Mouse (Mus musculus): ENCODE results near the gene Wasf3. TPM values are rescaled to one million over a fixed set of nuclear protein-coding genes. Genes with fewer than 3 reads are reported as not detected.

Gene Wasf3
- polyA plus RNA-seq, 1 experiment = 33.1 TPM

- Histone ChIP-seq H3K9ac (ENCODE audit: low read depth, poor library complexity, severe bottlenecking) (no peak overlapping the region), H3K4me3 (ENCODE audit: low read depth, low read length) (no peak overlapping the region), H3K4me1 (ENCODE audit: control insufficient read depth, insufficient read depth, low read length) (peaks cover 5% of the 10 kb centered on the region), H3K27me3 (ENCODE audit: control insufficient read depth, insufficient read depth, low read length, poor library complexity, severe bottlenecking) (no peaks in the 10 kb centered on the region), H3K27ac (ENCODE audit: insufficient read depth, low read length) (no peak overlapping the region), H3K9me3 (replicated peaks; ENCODE audit: control insufficient read depth, insufficient read depth, low read length, poor library complexity, severe bottlenecking) (peaks cover 3% of the 10 kb centered on the region; the same call in 1 of the 2 replicates), H3K36me3 (ENCODE audit: control insufficient read depth, insufficient read depth, low read length, poor library complexity, severe bottlenecking) (no peaks in the 10 kb centered on the region)
- TF ChIP-seq CTCF (IDR thresholded peaks at IDR 0.05; ENCODE audit: low read depth, low read length) = no peak
- TF ChIP-seq POLR2A (IDR thresholded peaks at IDR 0.05; ENCODE audit: insufficient read depth, low read length) = no peak
- no peak for TF ChIP-seq EP300 (IDR thresholded peaks at IDR 0.05; ENCODE audit: insufficient read depth, low read depth, low read length)
These were observed 17.5 kb downstream of the Wasf3 start for GRCm38 (mm10) chr5:146402311-146402710.

GRCm38 (mm10) chr5:146403923-146404322 lies 19.1 kb downstream of the Wasf3 start:
- H3K4me1 ChIP-seq (ENCODE audit: control insufficient read depth, insufficient read depth, low read length) = peaks cover 14% of the 10 kb centered on the region
- H3K27me3 ChIP-seq (ENCODE audit: control insufficient read depth, insufficient read depth, low read length, poor library complexity, severe bottlenecking) = no peaks in the 10 kb centered on the region
- H3K9me3 ChIP-seq (replicated peaks; ENCODE audit: control insufficient read depth, insufficient read depth, low read length, poor library complexity, severe bottlenecking) = peaks cover 3% of the 10 kb centered on the region; the same call in 1 of the 2 replicates
- H3K27ac ChIP-seq (ENCODE audit: insufficient read depth, low read length) = no peak overlapping the region
- no peaks in the 10 kb centered on the region for H3K36me3 ChIP-seq (ENCODE audit: control insufficient read depth, insufficient read depth, low read length, poor library complexity, severe bottlenecking)
- no peak overlapping the region for H3K4me3 ChIP-seq (ENCODE audit: low read depth, low read length)
- H3K9ac ChIP-seq (ENCODE audit: low read depth, poor library complexity, severe bottlenecking) = no peak overlapping the region
- TF ChIP-seq CTCF (IDR thresholded peaks at IDR 0.05; ENCODE audit: low read depth, low read length) = no peak
- 0 out of 2 replicates have a peak, but pooled peaks have one; percentile 39 for TF ChIP-seq EP300 (IDR thresholded peaks at IDR 0.05; ENCODE audit: insufficient read depth, low read depth, low read length)

GRCm38 (mm10) chr5:146406133-146406532 lies 21.3 kb downstream of the Wasf3 start:
- no peak overlapping the region for H3K9ac ChIP-seq (ENCODE audit: low read depth, poor library complexity, severe bottlenecking)
- no peak overlapping the region for H3K4me3 ChIP-seq (ENCODE audit: low read depth, low read length)
- H3K27me3 ChIP-seq (ENCODE audit: control insufficient read depth, insufficient read depth, low read length, poor library complexity, severe bottlenecking) = no peaks in the 10 kb centered on the region
- H3K27ac ChIP-seq (ENCODE audit: insufficient read depth, low read length) = no peak overlapping the region
- TF ChIP-seq EP300 (IDR thresholded peaks at IDR 0.05; ENCODE audit: insufficient read depth, low read depth, low read length) = no peak
- no peak for TF ChIP-seq CTCF (IDR thresholded peaks at IDR 0.05; ENCODE audit: low read depth, low read length)
- TF ChIP-seq POLR2A (IDR thresholded peaks at IDR 0.05; ENCODE audit: insufficient read depth, low read length) = no peak
- peaks cover 3% of the 10 kb centered on the region; the same call in 1 of the 2 replicates for H3K9me3 ChIP-seq (replicated peaks; ENCODE audit: control insufficient read depth, insufficient read depth, low read length, poor library complexity, severe bottlenecking)
- H3K4me1 ChIP-seq (ENCODE audit: control insufficient read depth, insufficient read depth, low read length) = peaks cover 25% of the 10 kb centered on the region
- H3K36me3 ChIP-seq (ENCODE audit: control insufficient read depth, insufficient read depth, low read length, poor library complexity, severe bottlenecking) = no peaks in the 10 kb centered on the region

- H3K27ac ChIP-seq (ENCODE audit: insufficient read depth, low read length) = peak overlapping the region; percentile 54
These were observed 23.0 kb downstream of the Wasf3 start for GRCm38 (mm10) chr5:146407791-146408190.

GRCm38 (mm10) chr5:146408604-146409003 lies 23.8 kb downstream of the Wasf3 start:
- peaks cover 25% of the 10 kb centered on the region for H3K4me1 ChIP-seq (ENCODE audit: control insufficient read depth, insufficient read depth, low read length)
- no peaks in the 10 kb centered on the region for H3K36me3 ChIP-seq (ENCODE audit: control insufficient read depth, insufficient read depth, low read length, poor library complexity, severe bottlenecking)
- TF ChIP-seq POLR2A (IDR thresholded peaks at IDR 0.05; ENCODE audit: insufficient read depth, low read length) = no peak
- no peak for TF ChIP-seq EP300 (IDR thresholded peaks at IDR 0.05; ENCODE audit: insufficient read depth, low read depth, low read length)
- TF ChIP-seq CTCF (IDR thresholded peaks at IDR 0.05; ENCODE audit: low read depth, low read length) = no peak
- no peak overlapping the region for H3K9ac ChIP-seq (ENCODE audit: low read depth, poor library complexity, severe bottlenecking)
- H3K9me3 ChIP-seq (replicated peaks; ENCODE audit: control insufficient read depth, insufficient read depth, low read length, poor library complexity, severe bottlenecking) = peaks cover 3% of the 10 kb centered on the region; the same call in 1 of the 2 replicates
- H3K27ac ChIP-seq (ENCODE audit: insufficient read depth, low read length) = no peak overlapping the region
- no peaks in the 10 kb centered on the region for H3K27me3 ChIP-seq (ENCODE audit: control insufficient read depth, insufficient read depth, low read length, poor library complexity, severe bottlenecking)
- H3K4me3 ChIP-seq (ENCODE audit: low read depth, low read length) = no peak overlapping the region

More at GRCm38 (mm10) chr5:146407791-146408190, 23.0 kb downstream of the Wasf3 start:
- Histone ChIP-seq H3K9me3 (replicated peaks; ENCODE audit: control insufficient read depth, insufficient read depth, low read length, poor library complexity, severe bottlenecking) (peaks cover 3% of the 10 kb centered on the region; the same call in 1 of the 2 replicates), H3K4me3 (ENCODE audit: low read depth, low read length) (no peak overlapping the region), H3K36me3 (ENCODE audit: control insufficient read depth, insufficient read depth, low read length, poor library complexity, severe bottlenecking) (no peaks in the 10 kb centered on the region), H3K27me3 (ENCODE audit: control insufficient read depth, insufficient read depth, low read length, poor library complexity, severe bottlenecking) (no peaks in the 10 kb centered on the region), H3K4me1 (ENCODE audit: control insufficient read depth, insufficient read depth, low read length) (peaks cover 25% of the 10 kb centered on the region), H3K9ac (ENCODE audit: low read depth, poor library complexity, severe bottlenecking) (no peak overlapping the region)
- no peak for TF ChIP-seq EP300 (IDR thresholded peaks at IDR 0.05; ENCODE audit: insufficient read depth, low read depth, low read length)
- no peak for TF ChIP-seq POLR2A (IDR thresholded peaks at IDR 0.05; ENCODE audit: insufficient read depth, low read length)
- TF ChIP-seq CTCF (IDR thresholded peaks at IDR 0.05; ENCODE audit: low read depth, low read length) = no peak

GRCm38 (mm10) chr5:146410821-146411220 lies 26.0 kb downstream of the Wasf3 start:
- Histone ChIP-seq H3K27me3 (ENCODE audit: control insufficient read depth, insufficient read depth, low read length, poor library complexity, severe bottlenecking) (no peaks in the 10 kb centered on the region), H3K4me1 (ENCODE audit: control insufficient read depth, insufficient read depth, low read length) (peaks cover 21% of the 10 kb centered on the region), H3K9me3 (replicated peaks; ENCODE audit: control insufficient read depth, insufficient read depth, low read length, poor library complexity, severe bottlenecking) (peaks cover under 1% of the 10 kb centered on the region; the same call in 1 of the 2 replicates), H3K27ac (ENCODE audit: insufficient read depth, low read length) (no peak overlapping the region), H3K36me3 (ENCODE audit: control insufficient read depth, insufficient read depth, low read length, poor library complexity, severe bottlenecking) (no peaks in the 10 kb centered on the region), H3K4me3 (ENCODE audit: low read depth, low read length) (no peak overlapping the region), H3K9ac (ENCODE audit: low read depth, poor library complexity, severe bottlenecking) (no peak overlapping the region)
- TF ChIP-seq EP300 (IDR thresholded peaks at IDR 0.05; ENCODE audit: insufficient read depth, low read depth, low read length) (no peak), POLR2A (IDR thresholded peaks at IDR 0.05; ENCODE audit: insufficient read depth, low read length) (no peak), CTCF (IDR thresholded peaks at IDR 0.05; ENCODE audit: low read depth, low read length) (no peak)
